Mouse (Mus musculus): ENCODE results near the gene Gm5105. TPM values are rescaled to one million over a fixed set of nuclear protein-coding genes. Genes with fewer than 3 reads are reported as not detected.

Gm5105 gene
- polyA plus RNA-seq, 1 experiment, result 0.08 TPM

- Histone ChIP-seq H3K4me1 (ENCODE audit: control insufficient read depth, insufficient read depth, low read length) (peaks cover 5% of the 10 kb centered on the region; the same call in 1 of the 2 replicates), H3K27ac (ENCODE audit: insufficient read depth, low read length) (no peak overlapping the region), H3K27me3 (ENCODE audit: control insufficient read depth, insufficient read depth, low read length) (no peaks in the 10 kb centered on the region), H3K4me3 (replicated peaks; ENCODE audit: insufficient read depth, low read depth, low read length) (no peak overlapping the region)
- no peak for DNase-seq
- no peak for TF ChIP-seq CTCF (IDR thresholded peaks at IDR 0.05; ENCODE audit: borderline replicate concordance, insufficient read depth, low read depth, low read length)
- no peak for TF ChIP-seq POLR2A (IDR thresholded peaks at IDR 0.05; ENCODE audit: borderline replicate concordance, insufficient read depth, low read length)
- 47% methylated on average over 4 of the region's 4 CpGs for WGBS
These were observed 9.0 kb downstream of the Gm5105 start for GRCm38 (mm10) chr3:138058226-138058625.

GRCm38 (mm10) chr3:138056976-138057375, 10.2 kb downstream of the Gm5105 start:
- DNase-seq, result no peak
- H3K4me3 ChIP-seq (replicated peaks; ENCODE audit: insufficient read depth, low read depth, low read length), result no peak overlapping the region
- no peak for TF ChIP-seq CTCF (IDR thresholded peaks at IDR 0.05; ENCODE audit: borderline replicate concordance, insufficient read depth, low read depth, low read length)
- H3K4me1 ChIP-seq (ENCODE audit: control insufficient read depth, insufficient read depth, low read length), result peaks cover 5% of the 10 kb centered on the region; the same call in 1 of the 2 replicates
- 50% methylated on average over 7 of the region's 7 CpGs for WGBS
- H3K27me3 ChIP-seq (ENCODE audit: control insufficient read depth, insufficient read depth, low read length), result no peaks in the 10 kb centered on the region
- no peak overlapping the region for H3K27ac ChIP-seq (ENCODE audit: insufficient read depth, low read length)

GRCm38 (mm10) chr3:138053969-138054368, 13.2 kb downstream of the Gm5105 start:
- DNase-seq, result peak; percentile 45 to 52
- no peaks in the 10 kb centered on the region for H3K27me3 ChIP-seq (ENCODE audit: control insufficient read depth, insufficient read depth, low read length)
- TF ChIP-seq CTCF (IDR thresholded peaks at IDR 0.05; ENCODE audit: borderline replicate concordance, insufficient read depth, low read depth, low read length) (no peak), POLR2A (IDR thresholded peaks at IDR 0.05; ENCODE audit: borderline replicate concordance, insufficient read depth, low read length) (no peak)
- no peak overlapping the region for H3K27ac ChIP-seq (ENCODE audit: insufficient read depth, low read length)
- H3K4me1 ChIP-seq (ENCODE audit: control insufficient read depth, insufficient read depth, low read length), result peaks cover 5% of the 10 kb centered on the region; the same call in 1 of the 2 replicates
- no peak overlapping the region for H3K4me3 ChIP-seq (replicated peaks; ENCODE audit: insufficient read depth, low read depth, low read length)
- 12% methylated on average over 4 of the region's 4 CpGs for WGBS

GRCm38 (mm10) chr3:138051431-138051830, 15.8 kb downstream of the Gm5105 start:
- Histone ChIP-seq H3K27me3 (ENCODE audit: control insufficient read depth, insufficient read depth, low read length) (no peaks in the 10 kb centered on the region), H3K27ac (ENCODE audit: insufficient read depth, low read length) (no peak overlapping the region), H3K4me3 (replicated peaks; ENCODE audit: insufficient read depth, low read depth, low read length) (no peak overlapping the region), H3K4me1 (ENCODE audit: control insufficient read depth, insufficient read depth, low read length) (peaks cover 5% of the 10 kb centered on the region; the same call in 1 of the 2 replicates)
- TF ChIP-seq CTCF (IDR thresholded peaks at IDR 0.05; ENCODE audit: borderline replicate concordance, insufficient read depth, low read depth, low read length), result no peak
- no peak for TF ChIP-seq POLR2A (IDR thresholded peaks at IDR 0.05; ENCODE audit: borderline replicate concordance, insufficient read depth, low read length)
- no peak for DNase-seq
- WGBS, result 36% methylated on average over 3 of the region's 3 CpGs

- peaks cover 5% of the 10 kb centered on the region; the same call in 1 of the 2 replicates for H3K4me1 ChIP-seq (ENCODE audit: control insufficient read depth, insufficient read depth, low read length)
- no peaks in the 10 kb centered on the region for H3K27me3 ChIP-seq (ENCODE audit: control insufficient read depth, insufficient read depth, low read length)
- H3K27ac ChIP-seq (ENCODE audit: insufficient read depth, low read length), result no peak overlapping the region
- no peak for DNase-seq
- no peak overlapping the region for H3K4me3 ChIP-seq (replicated peaks; ENCODE audit: insufficient read depth, low read depth, low read length)
- WGBS, result 92% methylated on average over 11 of the region's 11 CpGs
- TF ChIP-seq CTCF (IDR thresholded peaks at IDR 0.05; ENCODE audit: borderline replicate concordance, insufficient read depth, low read depth, low read length), result no peak
- no peak for TF ChIP-seq POLR2A (IDR thresholded peaks at IDR 0.05; ENCODE audit: borderline replicate concordance, insufficient read depth, low read length)
These were observed 16.4 kb downstream of the Gm5105 start for GRCm38 (mm10) chr3:138050772-138051171.

- no peaks in the 10 kb centered on the region for H3K27me3 ChIP-seq (ENCODE audit: control insufficient read depth, insufficient read depth, low read length)
- WGBS, result 43% methylated on average over 6 of the region's 6 CpGs
- no peak overlapping the region for H3K27ac ChIP-seq (ENCODE audit: insufficient read depth, low read length)
- DNase-seq, result no peak
- no peak overlapping the region for H3K4me3 ChIP-seq (replicated peaks; ENCODE audit: insufficient read depth, low read depth, low read length)
- peaks cover 5% of the 10 kb centered on the region; the same call in 1 of the 2 replicates for H3K4me1 ChIP-seq (ENCODE audit: control insufficient read depth, insufficient read depth, low read length)
- TF ChIP-seq POLR2A (IDR thresholded peaks at IDR 0.05; ENCODE audit: borderline replicate concordance, insufficient read depth, low read length) (no peak), CTCF (IDR thresholded peaks at IDR 0.05; ENCODE audit: borderline replicate concordance, insufficient read depth, low read depth, low read length) (no peak)
These were observed 17.6 kb downstream of the Gm5105 start for GRCm38 (mm10) chr3:138049555-138049954.

- WGBS, result 40% methylated on average over 7 of the region's 7 CpGs
- no peak for DNase-seq
- Histone ChIP-seq H3K27ac (ENCODE audit: insufficient read depth, low read length) (no peak overlapping the region), H3K4me1 (ENCODE audit: control insufficient read depth, insufficient read depth, low read length) (no peaks in the 10 kb centered on the region), H3K4me3 (replicated peaks; ENCODE audit: insufficient read depth, low read depth, low read length) (no peak overlapping the region), H3K27me3 (ENCODE audit: control insufficient read depth, insufficient read depth, low read length) (no peaks in the 10 kb centered on the region)
- TF ChIP-seq CTCF (IDR thresholded peaks at IDR 0.05; ENCODE audit: borderline replicate concordance, insufficient read depth, low read depth, low read length) (no peak), POLR2A (IDR thresholded peaks at IDR 0.05; ENCODE audit: borderline replicate concordance, insufficient read depth, low read length) (no peak)
These were observed 23.9 kb downstream of the Gm5105 start for GRCm38 (mm10) chr3:138043316-138043715.

- H3K27me3 ChIP-seq (ENCODE audit: control insufficient read depth, insufficient read depth, low read length), result no peaks in the 10 kb centered on the region
- 74% methylated on average over 3 of the region's 3 CpGs for WGBS
- TF ChIP-seq POLR2A (IDR thresholded peaks at IDR 0.05; ENCODE audit: borderline replicate concordance, insufficient read depth, low read length) (no peak), CTCF (IDR thresholded peaks at IDR 0.05; ENCODE audit: borderline replicate concordance, insufficient read depth, low read depth, low read length) (no peak)
These were observed 25.4 kb downstream of the Gm5105 start for GRCm38 (mm10) chr3:138041591-138042301.

More at GRCm38 (mm10) chr3:138041591-138042301, 25.4 kb downstream of the Gm5105 start:
- H3K27ac ChIP-seq (ENCODE audit: insufficient read depth, low read length), result no peak overlapping the region
- DNase-seq, result no peak
- no peak overlapping the region for H3K4me3 ChIP-seq (replicated peaks; ENCODE audit: insufficient read depth, low read depth, low read length)
- no peaks in the 10 kb centered on the region for H3K4me1 ChIP-seq (ENCODE audit: control insufficient read depth, insufficient read depth, low read length)

All from cerebellum, adult 2 months (tissue).